Mouse (Mus musculus) stomach, embryonic 14.5 days (tissue): ENCODE results near the gene Elf3. TPM values are rescaled to one million over a fixed set of nuclear protein-coding genes. Genes with fewer than 3 reads are reported as not detected.

ENCODE experiments used
- ATAC-seq: fragments of 200-750 bp; cut with Nextera tagmentation; 2 replicates; pipeline ENCODE4 v1.8.0; 2017; ENCODE audit warnings: low read depth, moderate TSS enrichment; ENCODE audit not compliant: insufficient number of reproducible peaks, insufficient read depth, low FRiP score
- H3K27ac ChIP-seq: fragments of 300-500 bp; sonication (generic); 2 replicates; pipeline ENCODE4 v1.5.1; 2014; ENCODE audit warnings: mild to moderate bottlenecking, low read length, moderate library complexity, mixed read lengths
- H3K27me3 ChIP-seq: fragments of 300-500 bp; sonication (generic); 2 replicates; pipeline ENCODE4 v1.6.1; 2014; ENCODE audit warnings: low read length, control low read depth, mixed read lengths; ENCODE audit not compliant: control insufficient read depth, insufficient read depth
- H3K36me3 ChIP-seq: fragments of 300-500 bp; sonication (generic); 2 replicates; pipeline ENCODE4 v1.6.1; 2014; ENCODE audit warnings: mild to moderate bottlenecking, control low read depth, low read length, moderate library complexity, mixed read lengths; ENCODE audit not compliant: control insufficient read depth, insufficient read depth
- H3K4me1 ChIP-seq: fragments of 300-500 bp; sonication (generic); 2 replicates; pipeline ENCODE4 v1.6.1; 2014; ENCODE audit warnings: low read length, control low read depth, mixed read lengths; ENCODE audit not compliant: control insufficient read depth, insufficient read depth
- H3K4me2 ChIP-seq: fragments of 300-500 bp; sonication (generic); replicated peaks from 2 replicates; pipeline ENCODE4 v1.6.1; 2014; ENCODE audit warnings: low read depth, low read length, control low read depth
- H3K4me3 ChIP-seq: fragments of 300-500 bp; sonication (generic); 2 replicates; pipeline ENCODE4 v1.5.1; 2014; ENCODE audit warnings: low read depth, low read length, control low read depth
- H3K9ac ChIP-seq: fragments of 300-500 bp; sonication (generic); replicated peaks from 2 replicates; pipeline ENCODE4 v1.6.1; 2014; ENCODE audit warnings: low read depth, mild to moderate bottlenecking, control low read depth, low read length, moderate library complexity, mixed read lengths
- H3K9me3 ChIP-seq: fragments of 300-500 bp; sonication (generic); 2 replicates; pipeline ENCODE4 v1.6.1; 2016; ENCODE audit warnings: low read depth, low read length, control low read depth; ENCODE audit not compliant: control insufficient read depth
- WGBS: fragments of 180-500 bp; shearing (Covaris S2); extraction: QIAGEN DNeasy Blood & Tissue Kit; methylation state at CpG from one replicate; pipeline ENCODE4 v1.1.7; 2014; 5-methylcytosine and 5-hydroxymethylcytosine counted together
- polyA plus RNA-seq: library from polyadenylated mRNA; unstranded; fragments of >200 nt; fragmentation: Nextera tagmentation; extraction: Ambion mirVana; gene quantifications from 2 replicates; pipeline ENCODE4 v1.2.1, GENCODE M21; 2014

Gene Elf3
- polyA plus RNA-seq, 1 experiment from 2014 or later = 98.9 TPM

DNA sequence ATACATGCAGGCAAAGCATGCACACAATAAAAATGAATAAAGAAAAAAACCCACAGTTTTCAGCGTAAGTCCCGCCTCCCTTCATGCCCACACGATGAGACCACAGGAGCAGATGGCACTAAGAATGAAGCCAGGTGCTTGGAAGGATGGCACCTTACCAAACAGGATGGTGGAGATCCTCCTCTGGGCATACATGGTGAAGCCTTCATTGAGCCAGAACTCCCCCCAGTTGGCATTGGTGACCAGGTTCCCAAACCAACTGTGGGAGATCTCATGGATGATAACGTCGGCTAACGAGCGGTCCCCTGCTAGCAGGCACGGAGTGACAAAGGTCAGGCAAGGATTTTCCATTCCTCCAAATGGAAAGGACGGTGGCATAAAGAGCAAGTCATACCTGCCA lies 13.0 kb upstream of the Elf3 start:
- WGBS = 89% methylated on average over 9 of the region's 9 CpGs
- H3K27ac ChIP-seq = no peak overlapping the region
- ATAC-seq = no peak

GRCm38 (mm10) chr1:135267663-135268446 lies 9.5 kb upstream of the Elf3 start:
- WGBS = 82% methylated on average over 10 of the region's 10 CpGs

More for the DNA sequence above, 13.0 kb upstream of the Elf3 start:
- H3K9ac ChIP-seq = no peak overlapping the region
- no peaks in the 10 kb centered on the region for H3K9me3 ChIP-seq
- H3K4me3 ChIP-seq = no peak overlapping the region
- no peaks in the 10 kb centered on the region for H3K4me1 ChIP-seq
- no peak overlapping the region for H3K4me2 ChIP-seq
- peaks cover 44% of the 10 kb centered on the region for H3K36me3 ChIP-seq
- no peaks in the 10 kb centered on the region for H3K27me3 ChIP-seq

GRCm38 (mm10) chr1:135265834-135266233 lies 7.5 kb upstream of the Elf3 start:
- Histone ChIP-seq H3K4me2 (no peak overlapping the region), H3K36me3 (peaks cover 50% of the 10 kb centered on the region), H3K4me3 (no peak overlapping the region), H3K9me3 (no peaks in the 10 kb centered on the region), H3K27ac (peak overlapping the region; percentile 29; the same call in 1 of the 2 replicates), H3K4me1 (no peaks in the 10 kb centered on the region), H3K27me3 (no peaks in the 10 kb centered on the region), H3K9ac (no peak overlapping the region)
- peak; percentile 64 for ATAC-seq
- WGBS = 66% methylated on average over 5 of the region's 5 CpGs

More at GRCm38 (mm10) chr1:135267663-135268446, 9.5 kb upstream of the Elf3 start:
- H3K4me1 ChIP-seq = no peaks in the 10 kb centered on the region
- H3K36me3 ChIP-seq = peaks cover 53% of the 10 kb centered on the region
- H3K27me3 ChIP-seq = no peaks in the 10 kb centered on the region
- ATAC-seq = no peak
- no peak overlapping the region for H3K27ac ChIP-seq
- no peak overlapping the region for H3K9ac ChIP-seq
- no peak overlapping the region for H3K4me2 ChIP-seq
- no peak overlapping the region for H3K4me3 ChIP-seq
- no peaks in the 10 kb centered on the region for H3K9me3 ChIP-seq

DNA sequence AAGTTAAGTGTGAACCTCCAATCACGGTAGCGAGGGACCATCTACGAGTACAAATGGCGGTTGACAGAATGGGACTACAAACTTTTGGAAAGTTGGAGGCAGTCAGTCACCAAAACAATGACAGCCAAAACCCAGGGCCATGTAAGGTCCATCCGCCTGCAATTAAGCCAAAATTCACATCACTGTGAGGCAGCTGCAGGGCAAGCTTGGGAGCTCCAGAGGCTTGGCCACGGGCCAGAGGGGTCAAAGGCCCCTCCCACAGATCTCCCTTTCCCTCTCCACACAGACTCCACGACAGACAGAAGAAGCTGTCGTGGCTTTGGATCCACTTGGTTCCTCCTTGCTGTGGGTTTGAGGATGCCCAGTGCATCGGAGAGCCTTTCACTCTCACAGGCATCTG lies 4.9 kb upstream of the Elf3 start:
- no peak for ATAC-seq
- H3K27me3 ChIP-seq = no peaks in the 10 kb centered on the region
- H3K27ac ChIP-seq = no peak overlapping the region
- H3K4me3 ChIP-seq = no peak overlapping the region
- no peak overlapping the region for H3K4me2 ChIP-seq
- 79% methylated on average over 9 of the region's 9 CpGs for WGBS
- H3K9ac ChIP-seq = no peak overlapping the region
- no peaks in the 10 kb centered on the region for H3K9me3 ChIP-seq
- H3K4me1 ChIP-seq = no peaks in the 10 kb centered on the region; the same call in 1 of the 2 replicates
- H3K36me3 ChIP-seq = peaks cover 44% of the 10 kb centered on the region

GRCm38 (mm10) chr1:135262329-135262728 lies 4.0 kb upstream of the Elf3 start:
- Histone ChIP-seq H3K27me3 (no peaks in the 10 kb centered on the region), H3K9ac (no peak overlapping the region), H3K4me3 (no peak overlapping the region), H3K36me3 (peaks cover 35% of the 10 kb centered on the region), H3K9me3 (no peaks in the 10 kb centered on the region), H3K4me2 (no peak overlapping the region), H3K27ac (no peak overlapping the region), H3K4me1 (no peaks in the 10 kb centered on the region; the same call in 1 of the 2 replicates)
- 76% methylated on average over 3 of the region's 3 CpGs for WGBS
- ATAC-seq = no peak

- Histone ChIP-seq H3K36me3 (peaks cover 28% of the 10 kb centered on the region; the same call in 1 of the 2 replicates), H3K4me2 (0 out of 2 replicates have a peak overlapping the region, but pooled peaks have one; percentile 4), H3K4me3 (no peak overlapping the region), H3K27ac (peak overlapping the region; percentile 83), H3K27me3 (no peaks in the 10 kb centered on the region), H3K9me3 (no peaks in the 10 kb centered on the region), H3K9ac (no peak overlapping the region), H3K4me1 (no peaks in the 10 kb centered on the region; the same call in 1 of the 2 replicates)
- WGBS = 60% methylated on average over 6 of the region's 6 CpGs
- ATAC-seq = peak; percentile 50
These were observed 2.6 kb upstream of the Elf3 start for GRCm38 (mm10) chr1:135260931-135261330.

DNA sequence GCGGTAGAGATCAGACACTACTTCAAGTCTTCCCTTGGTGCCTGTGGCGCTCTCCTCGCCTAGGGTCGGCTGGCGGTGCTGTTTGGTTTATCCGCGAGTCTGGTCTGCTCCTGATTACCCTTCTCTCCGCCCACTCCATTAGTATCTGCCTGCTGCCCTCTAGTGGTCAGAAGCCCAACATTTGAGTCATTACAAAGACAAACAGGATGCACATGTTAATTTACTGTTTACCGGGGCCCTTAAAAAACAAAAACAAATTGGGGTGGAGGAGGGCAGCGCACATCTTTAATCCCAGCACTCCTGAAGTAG lies 714 bp upstream of the Elf3 start:
- H3K27me3 ChIP-seq = no peaks in the 10 kb centered on the region
- peak; percentile 53; the same call in 1 of the 2 replicates for ATAC-seq
- H3K9ac ChIP-seq = no peak overlapping the region
- 2% methylated on average over 10 of the region's 10 CpGs for WGBS
- peak overlapping the region; percentile 81 for H3K27ac ChIP-seq
- H3K9me3 ChIP-seq = no peaks in the 10 kb centered on the region
- H3K36me3 ChIP-seq = peaks cover 14% of the 10 kb centered on the region; the same call in 1 of the 2 replicates
- peak overlapping the region; percentile 12; the same call in 1 of the 2 replicates for H3K4me3 ChIP-seq
- H3K4me1 ChIP-seq = no peaks in the 10 kb centered on the region; the same call in 1 of the 2 replicates
- peak overlapping the region; percentile 37 for H3K4me2 ChIP-seq

- Histone ChIP-seq H3K36me3 (peaks cover 4% of the 10 kb centered on the region; the same call in 1 of the 2 replicates), H3K27ac (no peak overlapping the region), H3K4me3 (peak overlapping the region; percentile 38), H3K27me3 (no peaks in the 10 kb centered on the region), H3K9me3 (no peaks in the 10 kb centered on the region), H3K4me2 (peak overlapping the region; percentile 37), H3K4me1 (no peaks in the 10 kb centered on the region; the same call in 1 of the 2 replicates), H3K9ac (no peak overlapping the region)
- WGBS = 79% methylated on average over 6 of the region's 6 CpGs
- no peak for ATAC-seq
These were observed 2.1 kb downstream of the Elf3 start for GRCm38 (mm10) chr1:135256299-135256698.
